Mouse (Mus musculus) hindbrain, postnatal 0 days (tissue): Measurements from ENCODE around the gene Olfr823. TPM values are rescaled to one million over a fixed set of nuclear protein-coding genes. Genes with fewer than 3 reads are reported as not detected.
A peak's percentile ranks its signal among the peaks of the same experiment; 100 is the strongest.

Experiments
- ATAC-seq: fragments of 200-750 bp; cut with Nextera tagmentation; 2 replicates; pipeline ENCODE4 v1.8.0; 2017; ENCODE audit warnings: mild to moderate bottlenecking, moderate TSS enrichment, moderate library complexity
- DNase-seq: peaks from one replicate; pipeline ENCODE4 v3.0.0-alpha.2; 2015; ENCODE audit warnings: low spot score
- H3K27ac ChIP-seq: fragments of 300-500 bp; sonication (generic); 2 replicates; pipeline ENCODE4 v1.5.1; 2014; ENCODE audit warnings: mild to moderate bottlenecking
- H3K27me3 ChIP-seq: fragments of 300-500 bp; sonication (generic); 2 replicates; pipeline ENCODE4 v1.6.1; 2014; ENCODE audit warnings: low read length, mixed read lengths; ENCODE audit not compliant: insufficient read depth
- H3K36me3 ChIP-seq: fragments of 300-500 bp; sonication (generic); 2 replicates; pipeline ENCODE4 v1.6.1; 2014; ENCODE audit warnings: low read length, mixed read lengths; ENCODE audit not compliant: insufficient read depth
- H3K4me1 ChIP-seq: fragments of 300-500 bp; sonication (generic); 2 replicates; pipeline ENCODE4 v1.6.1; 2014; ENCODE audit warnings: antibody characterized with exemption, low read length, mixed read lengths; ENCODE audit not compliant: insufficient read depth
- H3K4me2 ChIP-seq: fragments of 300-500 bp; sonication (generic); 2 replicates; pipeline ENCODE4 v1.6.1; 2014; ENCODE audit warnings: low read depth, mild to moderate bottlenecking, low read length, moderate library complexity, mixed read lengths
- H3K4me3 ChIP-seq: fragments of 300-500 bp; sonication (generic); 2 replicates; pipeline ENCODE4 v1.5.1; 2014; ENCODE audit warnings: low read length
- H3K9ac ChIP-seq: fragments of 300-500 bp; sonication (generic); replicated peaks from 2 replicates; pipeline ENCODE4 v1.6.1; 2014; ENCODE audit warnings: mild to moderate bottlenecking, low read length, moderate library complexity, mixed read lengths
- H3K9me3 ChIP-seq: fragments of 300-500 bp; sonication (generic); 2 replicates; pipeline ENCODE4 v1.6.1; 2016; ENCODE audit warnings: low read length, mixed read lengths
- CTCF ChIP-seq: IDR thresholded peaks from 2 replicates; pipeline ENCODE4 v1.5.1; 2016; ENCODE audit warnings: antibody characterized with exemption, control low read depth, low read depth
- WGBS: fragments of 180-500 bp; shearing (Covaris S2); extraction: QIAGEN DNeasy Blood & Tissue Kit; methylation state at CpG from one replicate; pipeline ENCODE4 v1.1.7; 2014; 5-methylcytosine and 5-hydroxymethylcytosine counted together
- polyA plus RNA-seq: library from polyadenylated mRNA; unstranded; fragments of >200 nt; fragmentation: Nextera tagmentation; extraction: Ambion mirVana; gene quantifications from 2 replicates; pipeline ENCODE4 v1.2.1, GENCODE M21; 2015
- total RNA-seq: library from RNA; depleted of rRNA; stranded (reverse); fragments of >200 nt; gene quantifications from 2 replicates; pipeline ENCODE4 v1.2.3, GENCODE M21; 2014; rRNA removed

Olfr823 gene
- total and polyA plus RNA-seq, 2 experiments from 2014 or later, result not detected

DNA sequence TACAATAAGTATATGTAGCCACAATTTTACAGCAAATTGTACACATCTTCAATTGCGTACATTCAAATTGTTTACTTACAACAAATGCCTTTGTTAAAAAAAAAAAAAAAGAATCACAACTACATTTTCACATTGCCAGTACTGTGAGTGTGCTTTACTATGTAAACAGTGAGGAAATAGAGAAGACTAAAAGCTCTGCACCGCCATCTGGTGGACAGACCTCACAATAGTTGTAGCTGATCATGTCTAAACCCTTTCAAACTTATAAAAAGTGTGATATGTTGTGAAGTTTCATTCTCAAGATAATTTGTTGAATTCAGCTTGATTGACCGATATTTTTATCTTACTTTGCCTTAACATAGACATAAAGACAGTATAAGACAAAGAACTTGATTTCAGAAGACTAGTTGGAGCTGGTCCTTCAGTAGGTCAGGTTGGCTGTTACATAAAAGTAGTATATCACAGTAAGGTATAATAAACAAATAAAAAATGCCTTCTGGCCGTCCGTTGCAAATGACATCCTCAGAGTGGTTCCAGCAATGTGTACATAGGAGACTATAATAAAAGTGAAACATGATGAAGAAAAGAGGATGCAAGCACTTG is 22.2 kb downstream of the Olfr823 start:
- WGBS, result 20% methylated on average over 5 of the region's 5 CpGs
- H3K36me3 ChIP-seq, result no peaks in the 10 kb centered on the region
- no peak overlapping the region for H3K4me2 ChIP-seq
- H3K27me3 ChIP-seq, result no peaks in the 10 kb centered on the region
- H3K9ac ChIP-seq, result no peak overlapping the region
- H3K27ac ChIP-seq, result no peak overlapping the region
- TF ChIP-seq CTCF, result peak; percentile 78
- H3K4me3 ChIP-seq, result no peak overlapping the region
- no peaks in the 10 kb centered on the region for H3K4me1 ChIP-seq
- H3K9me3 ChIP-seq, result no peaks in the 10 kb centered on the region
- DNase-seq, result peak; percentile 86
- peak; percentile 82; the same call in 1 of the 2 replicates for ATAC-seq

DNA sequence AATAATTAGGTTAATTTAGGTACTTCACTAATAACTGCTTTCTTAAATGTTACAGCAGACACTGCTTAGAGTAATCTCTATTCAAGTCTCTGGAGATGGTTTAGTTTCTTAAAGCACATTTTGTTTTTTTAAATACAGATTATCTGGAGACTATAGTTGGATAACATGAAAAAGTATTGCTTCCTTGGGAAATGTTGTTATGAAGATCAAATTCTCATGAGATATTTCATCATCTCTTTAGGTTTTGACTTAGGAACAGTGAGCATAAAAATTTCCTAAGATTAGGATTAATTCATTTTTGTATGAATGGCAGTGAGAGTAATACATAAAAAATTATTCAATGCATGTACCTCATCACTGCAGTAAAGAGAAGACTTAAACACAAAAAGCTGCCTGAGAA is 44.3 kb downstream of the Olfr823 start, which contains the start of gene Olfr822:
TSS of gene Olfr822 (plus strand) at position 301 of the 400 bp plus-strand sequence.
- no peak for ATAC-seq
- no peak for TF ChIP-seq CTCF
- Histone ChIP-seq H3K9ac (no peak within 1 kb of the TSS), H3K4me1 (no peaks in the 10 kb centered on the region), H3K36me3 (no peaks in the 10 kb centered on the region), H3K27ac (no peak within 1 kb of the TSS), H3K4me2 (no peak within 1 kb of the TSS), H3K4me3 (no peak within 1 kb of the TSS), H3K27me3 (no peaks in the 10 kb centered on the region), H3K9me3 (no peaks in the 10 kb centered on the region)
- no peak for DNase-seq

Other genes starting within 250 kb of the Olfr823 start
- not detected in 2 replicates for gene Olfr814, start 235.5 kb downstream of the Olfr823 start, total RNA-seq
- not detected in 2 replicates for gene Olfr814, start 235.5 kb downstream of the Olfr823 start, polyA plus RNA-seq
- not detected in 2 replicates for gene Olfr815, start 209.5 kb downstream of the Olfr823 start, total RNA-seq
- gene Olfr815, start 209.5 kb downstream of the Olfr823 start, polyA plus RNA-seq, result not detected in 2 replicates
- not detected in 2 replicates for gene Olfr816, start 199.8 kb downstream of the Olfr823 start, total RNA-seq
- gene Olfr816, start 199.8 kb downstream of the Olfr823 start, polyA plus RNA-seq, result not detected in 2 replicates
- gene Olfr818, start 166.3 kb downstream of the Olfr823 start, total RNA-seq, result not detected in 2 replicates
- gene Olfr818, start 166.3 kb downstream of the Olfr823 start, polyA plus RNA-seq, result not detected in 2 replicates
- gene Olfr819, start 148.1 kb downstream of the Olfr823 start, total RNA-seq, result not detected in 2 replicates
- not detected in 2 replicates for gene Olfr819, start 148.1 kb downstream of the Olfr823 start, polyA plus RNA-seq
- gene Olfr247, start 139.2 kb downstream of the Olfr823 start, total RNA-seq, result not detected in 2 replicates
- gene Olfr247, start 139.2 kb downstream of the Olfr823 start, polyA plus RNA-seq, result not detected in 2 replicates
- not detected in 2 replicates for gene Gm10310, start 130.3 kb downstream of the Olfr823 start, total RNA-seq
- gene Gm10310, start 130.3 kb downstream of the Olfr823 start, polyA plus RNA-seq, result not detected in 2 replicates
- gene Olfr820, start 102.8 kb downstream of the Olfr823 start, total RNA-seq, result not detected in 2 replicates
- gene Olfr820, start 102.8 kb downstream of the Olfr823 start, polyA plus RNA-seq, result not detected in 2 replicates
- not detected in 2 replicates for gene Olfr821, start 85.0 kb downstream of the Olfr823 start, total RNA-seq
- gene Olfr821, start 85.0 kb downstream of the Olfr823 start, polyA plus RNA-seq, result not detected in 2 replicates
- not detected in 2 replicates for gene Olfr822, start 44.2 kb downstream of the Olfr823 start, total RNA-seq
- not detected in 2 replicates for gene Olfr822, start 44.2 kb downstream of the Olfr823 start, polyA plus RNA-seq
- gene Olfr824, start 14.6 kb upstream of the Olfr823 start, total RNA-seq, result not detected in 2 replicates
- not detected in 2 replicates for gene Olfr824, start 14.6 kb upstream of the Olfr823 start, polyA plus RNA-seq
- gene Olfr825, start 51.4 kb upstream of the Olfr823 start, total RNA-seq, result not detected in 2 replicates
- not detected in 2 replicates for gene Olfr825, start 51.4 kb upstream of the Olfr823 start, polyA plus RNA-seq
- not detected in 2 replicates for gene Olfr826, start 68.8 kb upstream of the Olfr823 start, total RNA-seq
- not detected in 2 replicates for gene Olfr826, start 68.8 kb upstream of the Olfr823 start, polyA plus RNA-seq
- gene Olfr827, start 99.0 kb upstream of the Olfr823 start, total RNA-seq, result not detected in 2 replicates
- not detected in 2 replicates for gene Olfr827, start 99.0 kb upstream of the Olfr823 start, polyA plus RNA-seq
- 0.65 and 2.6 TPM in 2 replicates for gene Neurod4, start 164.9 kb upstream of the Olfr823 start, total RNA-seq
- gene Neurod4, start 164.9 kb upstream of the Olfr823 start, polyA plus RNA-seq, result 0.91 and 1.3 TPM in 2 replicates
- gene Tespa1, start 207.5 kb upstream of the Olfr823 start, total RNA-seq, result not detected in 2 replicates
- gene Tespa1, start 207.5 kb upstream of the Olfr823 start, polyA plus RNA-seq, result not detected in 2 replicates